Mouse (Mus musculus) heart, embryonic 15.5 days (tissue): ENCODE results near the gene Cd3eap. TPM values are rescaled to one million over a fixed set of nuclear protein-coding genes. Genes with fewer than 3 reads are reported as not detected.

ENCODE experiments used
- ATAC-seq: fragments of 200-750 bp; cut with Nextera tagmentation; replicated peaks from 2 replicates; pipeline ENCODE4 v1.8.0; 2017; ENCODE audit warnings: low read depth, moderate TSS enrichment; ENCODE audit not compliant: insufficient number of reproducible peaks, insufficient read depth, low FRiP score
- H3K27ac ChIP-seq: fragments of 300-500 bp; sonication (generic); 2 replicates; pipeline ENCODE4 v1.5.1; 2015; ENCODE audit warnings: mild to moderate bottlenecking, inconsistent platforms
- H3K27me3 ChIP-seq: fragments of 300-500 bp; sonication (generic); 2 replicates; pipeline ENCODE4 v1.6.1; 2015; ENCODE audit warnings: inconsistent platforms
- H3K36me3 ChIP-seq: fragments of 300-500 bp; sonication (generic); 2 replicates; pipeline ENCODE4 v1.6.1; 2015; ENCODE audit warnings: mild to moderate bottlenecking, inconsistent platforms
- H3K4me1 ChIP-seq: fragments of 300-500 bp; sonication (generic); replicated peaks from 2 replicates; pipeline ENCODE4 v1.6.1; 2015; ENCODE audit warnings: inconsistent platforms
- H3K4me2 ChIP-seq: fragments of 300-500 bp; sonication (generic); 2 replicates; pipeline ENCODE4 v1.6.1; 2015; ENCODE audit warnings: inconsistent platforms, mild to moderate bottlenecking, moderate library complexity
- H3K4me3 ChIP-seq: fragments of 300-500 bp; sonication (generic); 2 replicates; pipeline ENCODE4 v1.5.1; 2015; ENCODE audit warnings: mild to moderate bottlenecking, inconsistent platforms
- H3K9ac ChIP-seq: fragments of 300-500 bp; sonication (generic); 2 replicates; pipeline ENCODE4 v1.6.1; 2015; ENCODE audit warnings: mild to moderate bottlenecking, inconsistent platforms
- H3K9me3 ChIP-seq: fragments of 300-500 bp; sonication (generic); replicated peaks from 2 replicates; pipeline ENCODE4 v1.6.1; 2016; ENCODE audit warnings: inconsistent platforms
- WGBS: fragments of 180-500 bp; shearing (Covaris S2); methylation state at CpG from one replicate; pipeline ENCODE4 v1.1.7; 2015; ENCODE audit warnings: mixed read lengths; 5-methylcytosine and 5-hydroxymethylcytosine counted together
- polyA plus RNA-seq: library from polyadenylated mRNA; unstranded; fragments of >200 nt; fragmentation: Nextera tagmentation; extraction: Ambion mirVana; gene quantifications from 2 replicates; pipeline ENCODE4 v1.2.1, GENCODE M21; 2015

The Cd3eap gene
- polyA plus RNA-seq, 1 experiment from 2014 or later: 13.6 TPM

DNA sequence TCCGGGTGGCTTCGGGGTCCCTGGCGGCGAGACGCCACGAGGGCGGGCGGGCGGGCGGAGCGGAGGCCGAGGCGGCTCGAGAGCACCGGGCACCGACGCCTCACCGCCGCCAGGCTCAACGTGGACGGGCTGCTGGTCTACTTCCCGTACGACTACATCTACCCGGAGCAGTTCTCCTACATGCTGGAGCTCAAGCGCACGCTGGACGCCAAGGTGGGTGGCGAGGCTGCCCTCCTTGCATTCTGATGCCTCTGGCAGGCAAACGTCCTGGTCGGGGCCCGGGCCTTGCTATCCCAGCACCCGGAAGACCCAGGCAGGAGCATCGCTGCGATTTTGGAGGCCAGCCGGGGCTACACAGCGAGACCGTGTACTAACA is 22.9 kb upstream of the Cd3eap start:
- under 1% methylated on average over 37 of the region's 37 CpGs for WGBS
- peaks cover 24% of the 10 kb centered on the region for H3K4me1 ChIP-seq
- peak overlapping the region; percentile 80 for H3K4me2 ChIP-seq
- peak overlapping the region; percentile 54 for H3K27ac ChIP-seq
- ATAC-seq: peak; percentile 47
- H3K9me3 ChIP-seq: no peaks in the 10 kb centered on the region
- peak overlapping the region; percentile 85 for H3K9ac ChIP-seq
- H3K4me3 ChIP-seq: peak overlapping the region; percentile 84
- peaks cover 42% of the 10 kb centered on the region; the same call in 1 of the 2 replicates for H3K36me3 ChIP-seq
- no peaks in the 10 kb centered on the region for H3K27me3 ChIP-seq

DNA sequence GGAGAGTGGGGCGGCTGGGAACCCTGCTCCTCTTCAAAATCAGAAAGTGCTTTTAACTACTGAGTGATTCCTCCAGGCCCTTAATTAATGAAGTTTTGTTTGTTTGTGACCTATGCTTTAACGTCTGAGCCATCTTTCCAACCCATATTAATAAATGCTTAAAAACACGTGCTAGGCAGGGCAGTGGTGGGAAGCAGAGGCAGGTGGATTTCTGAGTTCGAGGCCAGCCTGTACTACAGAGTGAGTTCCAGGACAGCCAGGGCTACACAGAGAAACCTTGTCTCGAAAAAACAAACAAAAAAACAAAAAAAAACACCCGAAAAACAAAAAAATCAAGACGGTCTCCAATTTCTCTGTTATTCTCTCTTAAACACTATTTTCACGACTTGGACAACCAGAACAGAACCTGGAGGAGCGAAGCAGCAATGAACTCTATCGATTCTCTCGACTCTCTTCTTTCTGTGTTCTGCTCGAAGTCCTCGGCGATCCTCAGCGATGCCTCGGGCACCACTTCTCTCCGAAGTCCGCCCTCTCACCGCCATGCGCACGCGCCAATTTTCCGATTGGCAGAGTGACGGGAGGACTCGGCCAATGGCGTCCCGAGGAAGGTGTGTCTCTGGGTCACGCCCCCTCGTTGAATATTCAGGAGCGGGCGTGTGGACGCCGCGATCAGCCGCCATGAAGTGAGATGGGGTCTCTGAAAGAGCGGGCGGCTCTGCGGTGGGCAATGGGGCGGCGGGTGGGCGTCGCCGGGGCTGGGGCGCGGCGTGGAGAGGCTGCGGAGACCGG is 22.3 kb upstream of the Cd3eap start, which contains the start of gene Ercc2:
Gene Ercc2 (plus strand): TSS at position 634 of the 789 bp plus-strand sequence.
- Histone ChIP-seq H3K9ac (peak within 1 kb of the TSS; percentile 85), H3K4me1 (peaks cover 24% of the 10 kb centered on the region), H3K4me3 (peak within 1 kb of the TSS; percentile 84), H3K36me3 (peaks cover 42% of the 10 kb centered on the region; the same call in 1 of the 2 replicates), H3K27me3 (no peaks in the 10 kb centered on the region), H3K27ac (peak within 1 kb of the TSS; percentile 54), H3K9me3 (no peaks in the 10 kb centered on the region), H3K4me2 (peak within 1 kb of the TSS; percentile 80)
- ATAC-seq: peak; percentile 96
- 5% methylated on average over 48 of the region's 48 CpGs for WGBS

DNA sequence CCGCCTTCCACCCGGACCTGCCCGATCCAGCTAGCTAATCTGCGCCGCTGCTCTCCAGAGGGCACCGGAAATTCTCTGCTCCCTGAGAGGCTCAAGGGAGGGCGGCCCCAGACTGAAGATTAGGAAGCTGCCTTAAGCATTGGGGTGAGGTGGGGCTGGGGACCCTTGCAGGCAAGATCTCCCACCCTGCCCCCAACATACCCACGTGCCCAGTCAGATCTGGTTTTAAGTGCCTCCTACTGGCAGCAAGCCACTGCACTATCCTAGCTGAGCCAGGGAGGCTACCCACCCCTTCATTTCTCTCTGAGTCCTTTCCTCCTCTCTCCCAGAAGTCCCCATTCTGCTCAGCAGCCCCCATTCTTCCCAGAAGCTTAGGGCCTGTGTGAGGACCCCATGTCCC is 18.8 kb upstream of the Cd3eap start:
- H3K4me1 ChIP-seq: peaks cover 16% of the 10 kb centered on the region
- no peak for ATAC-seq

DNA sequence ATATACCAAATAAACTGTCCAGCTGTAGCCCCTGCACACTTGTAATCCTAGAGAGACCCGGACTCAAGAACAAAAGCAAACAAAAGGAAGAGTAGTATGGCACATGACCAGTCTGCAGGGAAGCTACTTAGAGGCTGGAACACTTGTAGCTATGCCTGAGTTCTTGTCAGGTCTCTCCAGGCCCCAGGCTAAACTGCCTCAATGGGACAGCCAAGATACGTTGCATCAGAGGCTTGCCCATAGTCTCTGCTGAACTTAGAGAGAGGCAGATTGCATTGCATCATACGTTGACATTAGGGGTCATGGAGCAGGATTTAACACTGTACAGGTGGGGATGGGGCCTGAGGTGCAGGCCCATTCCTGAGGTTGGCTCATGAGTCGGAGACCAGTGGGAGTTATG is 16.7 kb upstream of the Cd3eap start:
- Histone ChIP-seq H3K4me1 (peaks cover 8% of the 10 kb centered on the region), H3K36me3 (peaks cover 40% of the 10 kb centered on the region; the same call in 1 of the 2 replicates), H3K4me2 (no peak overlapping the region), H3K9ac (no peak overlapping the region), H3K9me3 (no peaks in the 10 kb centered on the region), H3K27ac (no peak overlapping the region), H3K27me3 (no peaks in the 10 kb centered on the region), H3K4me3 (no peak overlapping the region)
- ATAC-seq: no peak
- WGBS: 90% methylated on average over 4 of the region's 4 CpGs

More for the DNA sequence above, 18.8 kb upstream of the Cd3eap start:
- Histone ChIP-seq H3K9me3 (no peaks in the 10 kb centered on the region), H3K36me3 (peaks cover 39% of the 10 kb centered on the region; the same call in 1 of the 2 replicates), H3K4me2 (no peak overlapping the region), H3K9ac (0 out of 2 replicates have a peak overlapping the region, but pooled peaks have one; percentile 15), H3K27me3 (no peaks in the 10 kb centered on the region), H3K27ac (0 out of 2 replicates have a peak overlapping the region, but pooled peaks have one; percentile 22), H3K4me3 (no peak overlapping the region)
- WGBS: 46% methylated on average over 8 of the region's 8 CpGs

DNA sequence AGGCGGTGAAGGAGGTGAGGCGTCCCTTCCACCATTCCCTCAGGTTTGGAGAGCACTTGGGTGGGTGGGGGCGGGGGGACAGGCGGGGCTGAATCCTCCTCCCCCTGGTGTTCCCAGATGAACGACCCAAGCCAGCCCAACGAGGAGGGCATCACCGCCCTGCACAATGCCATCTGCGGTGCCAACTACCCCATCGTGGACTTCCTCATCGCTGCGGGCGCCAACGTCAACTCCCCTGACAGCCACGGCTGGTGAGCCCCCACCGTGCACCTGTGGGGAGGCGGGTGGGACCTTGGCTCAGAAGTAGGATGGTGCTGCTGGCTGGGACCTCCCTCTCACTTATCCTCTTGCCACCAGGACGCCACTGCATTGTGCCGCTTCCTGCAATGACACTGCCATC is 16.1 kb upstream of the Cd3eap start:
- no peak for ATAC-seq
- H3K4me2 ChIP-seq: no peak overlapping the region
- H3K27ac ChIP-seq: no peak overlapping the region
- WGBS: 70% methylated on average over 18 of the region's 18 CpGs
- no peak overlapping the region for H3K9ac ChIP-seq
- no peaks in the 10 kb centered on the region for H3K9me3 ChIP-seq
- no peaks in the 10 kb centered on the region for H3K27me3 ChIP-seq
- H3K36me3 ChIP-seq: peaks cover 46% of the 10 kb centered on the region
- H3K4me1 ChIP-seq: peaks cover 8% of the 10 kb centered on the region
- H3K4me3 ChIP-seq: no peak overlapping the region

DNA sequence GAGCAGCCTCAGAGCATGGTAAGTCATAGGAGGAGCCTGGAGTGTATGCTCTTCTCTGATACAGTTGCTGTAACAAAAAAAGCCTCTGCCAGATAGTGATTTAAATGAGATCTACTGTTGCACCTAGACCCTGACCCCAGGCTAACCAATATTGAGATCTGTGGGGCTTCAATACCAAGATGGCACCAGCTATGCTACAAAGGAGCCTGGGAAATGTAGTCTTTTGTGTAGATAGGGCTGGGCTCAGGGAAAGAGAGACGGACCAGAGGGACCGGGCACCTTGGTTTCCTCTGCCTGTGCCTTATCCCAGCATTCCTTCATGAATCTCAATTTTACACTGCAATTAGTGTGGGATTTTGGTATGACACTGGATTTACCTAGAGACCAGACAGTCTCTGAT is 14.1 kb upstream of the Cd3eap start:
- ATAC-seq: no peak
- H3K27me3 ChIP-seq: peaks cover 8% of the 10 kb centered on the region; the same call in 1 of the 2 replicates
- H3K36me3 ChIP-seq: peaks cover 51% of the 10 kb centered on the region
- no peak overlapping the region for H3K4me3 ChIP-seq
- H3K4me2 ChIP-seq: no peak overlapping the region
- no peak overlapping the region for H3K9ac ChIP-seq
- no peak overlapping the region for H3K27ac ChIP-seq
- peaks cover 14% of the 10 kb centered on the region for H3K4me1 ChIP-seq
- no peaks in the 10 kb centered on the region for H3K9me3 ChIP-seq
- 84% methylated on average over 2 of the region's 2 CpGs for WGBS

DNA sequence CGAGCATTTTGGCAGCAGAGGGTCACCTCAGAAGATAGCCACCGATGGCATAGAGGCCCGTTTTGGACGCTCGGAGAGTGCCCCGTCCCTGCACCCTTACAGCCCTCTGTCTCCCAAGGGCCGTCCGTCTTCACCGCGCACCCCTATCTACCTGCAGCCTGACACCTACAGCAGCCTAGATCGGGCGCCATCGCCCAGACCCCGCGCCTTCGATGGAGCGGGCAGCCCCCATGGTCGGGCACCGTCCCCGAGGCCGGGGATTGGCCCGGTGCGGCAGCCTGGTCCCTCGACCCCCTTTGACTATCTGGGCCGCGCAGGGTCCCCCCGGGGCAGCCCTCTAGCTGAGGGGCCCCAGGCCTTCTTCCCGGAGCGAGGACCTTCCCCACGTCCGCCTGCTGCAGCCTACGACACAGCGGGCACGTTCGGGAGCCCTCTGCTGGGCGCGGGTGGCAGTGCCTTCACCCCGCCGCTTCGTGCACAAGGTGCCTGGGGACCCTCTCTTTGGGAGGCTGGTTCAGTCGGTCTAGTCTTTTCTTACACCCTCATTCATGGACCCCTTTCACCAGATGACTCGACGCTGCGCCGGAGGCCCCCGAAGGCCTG is 10.6 kb upstream of the Cd3eap start:
- H3K9ac ChIP-seq: 0 out of 2 replicates have a peak overlapping the region, but pooled peaks have one; percentile 46
- H3K4me2 ChIP-seq: peak overlapping the region; percentile 62
- ATAC-seq: 0 out of 2 replicates have a peak, but pooled peaks have one; percentile 44
- peaks cover 10% of the 10 kb centered on the region for H3K4me1 ChIP-seq
- WGBS: 16% methylated on average over 46 of the region's 46 CpGs
- peaks cover 8% of the 10 kb centered on the region; the same call in 1 of the 2 replicates for H3K27me3 ChIP-seq
- peak overlapping the region; percentile 42 for H3K4me3 ChIP-seq
- peaks cover 25% of the 10 kb centered on the region for H3K36me3 ChIP-seq
- no peak overlapping the region for H3K27ac ChIP-seq
- no peaks in the 10 kb centered on the region for H3K9me3 ChIP-seq

DNA sequence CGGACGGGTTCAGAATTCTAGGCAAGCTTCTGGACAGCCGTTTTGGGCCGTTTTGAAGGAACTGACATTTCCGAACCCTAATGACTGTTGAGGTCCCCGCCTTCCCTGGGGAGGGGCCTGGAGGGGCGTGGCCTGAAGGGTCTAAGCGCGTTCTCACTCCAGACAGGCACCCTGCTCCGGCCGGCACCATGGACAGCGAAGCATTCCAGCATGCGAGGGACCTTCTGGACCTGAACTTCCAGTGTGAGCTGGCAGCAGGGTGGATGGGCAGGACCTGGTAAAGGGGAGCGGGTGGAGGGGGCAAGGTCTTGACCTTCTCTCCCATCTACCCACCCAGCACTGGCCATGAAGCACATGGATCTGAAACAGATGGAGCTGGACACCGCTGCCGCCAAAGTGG is 9.1 kb upstream of the Cd3eap start:
- Histone ChIP-seq H3K36me3 (peaks cover 17% of the 10 kb centered on the region), H3K9me3 (no peaks in the 10 kb centered on the region), H3K27ac (no peak overlapping the region), H3K4me3 (no peak overlapping the region), H3K27me3 (peaks cover 8% of the 10 kb centered on the region; the same call in 1 of the 2 replicates), H3K4me2 (no peak overlapping the region), H3K4me1 (peaks cover 19% of the 10 kb centered on the region), H3K9ac (no peak overlapping the region)
- WGBS: 22% methylated on average over 16 of the region's 16 CpGs
- no peak for ATAC-seq

DNA sequence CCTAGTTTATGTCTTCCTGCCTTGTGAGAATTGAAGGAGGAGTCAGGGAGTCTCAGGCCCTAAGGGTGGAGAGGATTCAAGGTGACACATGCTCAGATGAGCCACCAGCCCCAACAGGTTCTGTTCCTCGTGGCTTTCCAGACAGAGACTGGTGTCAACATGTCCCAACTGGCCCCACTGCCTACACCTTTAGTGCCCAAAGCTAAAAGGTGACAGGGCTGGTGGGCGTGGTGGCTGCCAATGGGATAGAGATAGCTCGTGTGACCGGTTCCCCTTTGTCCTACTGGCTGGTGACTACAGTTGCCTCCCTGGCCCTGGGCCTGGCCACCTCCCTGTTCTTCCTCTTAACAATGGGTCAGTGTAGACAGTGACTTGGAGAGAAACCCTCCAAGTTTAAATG is 6.1 kb upstream of the Cd3eap start:
- ATAC-seq: no peak
- H3K27ac ChIP-seq: no peak overlapping the region
- H3K4me3 ChIP-seq: no peak overlapping the region
- no peaks in the 10 kb centered on the region for H3K9me3 ChIP-seq
- WGBS: 63% methylated on average over 4 of the region's 4 CpGs
- H3K36me3 ChIP-seq: peaks cover 9% of the 10 kb centered on the region
- no peak overlapping the region for H3K4me2 ChIP-seq
- H3K4me1 ChIP-seq: peaks cover 44% of the 10 kb centered on the region
- peaks cover 8% of the 10 kb centered on the region; the same call in 1 of the 2 replicates for H3K27me3 ChIP-seq
- H3K9ac ChIP-seq: no peak overlapping the region

DNA sequence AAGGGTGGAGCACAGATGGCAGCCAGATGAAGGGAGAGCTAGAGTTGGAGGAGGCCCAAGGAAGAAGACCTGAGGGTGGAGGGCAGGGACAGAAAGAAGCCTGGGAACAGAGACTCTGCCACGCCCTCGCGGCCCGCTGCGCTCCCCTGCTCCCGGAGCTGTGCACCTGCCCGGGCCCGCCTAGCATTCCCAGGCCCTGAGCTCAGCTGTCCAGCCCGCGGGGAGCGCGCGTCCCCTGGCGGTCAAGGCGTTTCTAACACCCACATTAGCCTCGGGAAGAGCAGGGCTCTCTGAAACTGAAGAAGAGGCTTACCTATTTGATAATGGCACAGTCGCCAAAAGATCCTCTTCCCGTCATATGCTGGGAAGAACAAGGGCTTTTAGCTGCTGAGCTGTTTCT is 4.6 kb upstream of the Cd3eap start:
- Histone ChIP-seq H3K4me1 (peaks cover 44% of the 10 kb centered on the region), H3K9me3 (no peaks in the 10 kb centered on the region), H3K27me3 (peaks cover 4% of the 10 kb centered on the region; the same call in 1 of the 2 replicates), H3K4me3 (peak overlapping the region; percentile 5; the same call in 1 of the 2 replicates), H3K27ac (peak overlapping the region; percentile 96), H3K4me2 (peak overlapping the region; percentile 99), H3K36me3 (0 out of 2 replicates have a peak, but pooled peaks cover 4% of the 10 kb centered on the region), H3K9ac (0 out of 2 replicates have a peak overlapping the region, but pooled peaks have one; percentile 22)
- ATAC-seq: no peak
- WGBS: 5% methylated on average over 18 of the region's 18 CpGs

DNA sequence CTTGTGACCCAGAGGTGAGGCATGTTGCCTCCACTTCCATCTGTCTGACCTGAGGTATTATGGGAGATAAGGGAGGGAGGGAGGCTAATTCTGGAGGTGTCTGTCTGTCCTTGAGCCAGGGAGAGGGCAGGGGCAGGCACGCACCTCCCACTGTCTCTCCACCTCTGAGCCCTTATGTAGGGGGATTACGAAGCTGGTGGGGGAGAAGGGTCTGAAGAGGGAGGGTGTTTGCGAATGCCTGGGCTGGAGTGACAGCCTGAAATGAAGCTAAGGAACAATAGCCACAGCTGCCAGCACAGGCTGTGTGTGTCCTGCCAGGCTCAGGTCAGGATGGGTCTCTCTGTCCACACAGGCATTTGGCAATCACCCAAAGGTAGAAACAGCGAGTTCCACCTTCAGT is 3.0 kb upstream of the Cd3eap start:
- H3K27ac ChIP-seq: peak overlapping the region; percentile 96
- peak overlapping the region; percentile 81 for H3K9ac ChIP-seq
- peak overlapping the region; percentile 99 for H3K4me2 ChIP-seq
- ATAC-seq: peak; percentile 54
- no peaks in the 10 kb centered on the region for H3K9me3 ChIP-seq
- 28% methylated on average over 4 of the region's 4 CpGs for WGBS
- H3K36me3 ChIP-seq: peaks cover 4% of the 10 kb centered on the region; the same call in 1 of the 2 replicates
- H3K27me3 ChIP-seq: no peaks in the 10 kb centered on the region
- H3K4me3 ChIP-seq: peak overlapping the region; percentile 86
- H3K4me1 ChIP-seq: peaks cover 49% of the 10 kb centered on the region
